ENCODE assay signal across 25 mouse cellular contexts in genomic region chr7:77477519-77477918, GRCm38 (mm10).
DNase-seq lines count a peak whose midpoint lies in the region; ATAC-seq lines count a peak whose summit lies in the region.
"Had no signal": no experiment of that assay in that cellular context is flagged by ENCODE, and none has a peak within 500 bp of the region (broad histone marks: within the 10 kb centered on the region; RNA-seq: fewer than 3 reads in every experiment).

No protein-coding gene starts in this region.

- H3K9me3 ChIP-seq in lung, embryonic 16.5 days (ENCODE audit: control insufficient read depth, low read length) = no peaks in the 10 kb centered on the region
- H3K9me3 ChIP-seq: forebrain, embryonic 10.5 days; heart, embryonic 15.5 days; lung, embryonic 15.5 days; neural tube, embryonic 15.5 days had no signal

- H3K4me1 ChIP-seq in lung, embryonic 16.5 days (replicated peaks; ENCODE audit: control insufficient read depth, insufficient read depth, low read length) = no peaks in the 10 kb centered on the region
- H3K4me1 ChIP-seq: forebrain, embryonic 10.5 days; heart, embryonic 15.5 days; lung, embryonic 15.5 days; neural tube, embryonic 15.5 days had no signal

- ATAC-seq in lung, embryonic 16.5 days (ENCODE audit: low read depth) = peak; percentile 72
- ATAC-seq: hindbrain, embryonic 16.5 days; intestine, postnatal 0 days; midbrain, embryonic 16.5 days had no signal

- H3K27me3 ChIP-seq in lung, embryonic 16.5 days (ENCODE audit: control insufficient read depth, insufficient read depth, low read depth, low read length) = no peaks in the 10 kb centered on the region
- H3K27me3 ChIP-seq: CH12.LX; heart, embryonic 15.5 days; lung, embryonic 15.5 days; neural tube, embryonic 15.5 days had no signal

- no peaks in the 10 kb centered on the region for H3K36me3 ChIP-seq in lung, embryonic 16.5 days (ENCODE audit: control insufficient read depth, insufficient read depth, low read length)
- H3K36me3 ChIP-seq: forebrain, embryonic 10.5 days; heart, embryonic 15.5 days; lung, embryonic 15.5 days; neural tube, embryonic 15.5 days had no signal

- no peak overlapping the region for H3K4me3 ChIP-seq in lung, embryonic 16.5 days (ENCODE audit: low read length)
- H3K4me3 ChIP-seq: forebrain, embryonic 10.5 days; heart, adult 2 months; heart, embryonic 15.5 days; lung, embryonic 15.5 days; neural tube, embryonic 15.5 days had no signal

- no peak overlapping the region for H3K9ac ChIP-seq in lung, embryonic 16.5 days (ENCODE audit: low read length)
- H3K9ac ChIP-seq: heart, embryonic 15.5 days; lung, embryonic 15.5 days; neural tube, embryonic 15.5 days had no signal

- no peak overlapping the region for H3K4me2 ChIP-seq in lung, embryonic 16.5 days (ENCODE audit: low read depth, low read length)
- H3K4me2 ChIP-seq: heart, embryonic 15.5 days; liver, embryonic 11.5 days; lung, embryonic 15.5 days; neural tube, embryonic 15.5 days had no signal

- no peak overlapping the region for H3K27ac ChIP-seq in lung, embryonic 16.5 days (ENCODE audit: low read length)
- H3K27ac ChIP-seq: forebrain, embryonic 10.5 days; heart, adult 2 months; heart, embryonic 15.5 days; kidney, postnatal 0 days; lung, embryonic 15.5 days; neural tube, embryonic 15.5 days; stomach, postnatal 0 days had no signal

- peak; percentile 1 to 9 for DNase-seq in frontal cortex, adult 2 months (ENCODE audit: extremely low spot score in 1 of 2, low spot score in 1 of 2)
- no peak for DNase-seq in frontal cortex, postnatal 14 days (ENCODE audit: low spot score in 2 of 2)
- DNase-seq in lung, postnatal 25 days (ENCODE audit: low spot score) = no peak
- DNase-seq in right cerebral cortex, postnatal 4 days = peak; percentile 9
- no peak for DNase-seq in right cerebral cortex, postnatal 14 days
- peak; percentile 6 for DNase-seq in telencephalon, adult 2 months (ENCODE audit: low read depth, low spot score)
- no peak for DNase-seq in urinary bladder, postnatal 14 days (ENCODE audit: low spot score)
- DNase-seq: cerebellum, adult 2 months; cerebellum, postnatal 36 days; gastrocnemius, postnatal 25 days; heart, adult 2 months; heart, postnatal 4 days; thymus, postnatal 14 days had no signal

- 46% methylated on average over 2 of the region's 2 CpGs for WGBS in lung, embryonic 16.5 days

Comparison
In these comparisons a context has a peak if more than half of its experiments do, and no peak if none do; other contexts are left out.
1. DNase-seq: peak in frontal cortex, adult 2 months (2 of 2), right cerebral cortex, postnatal 4 days (single experiment) and telencephalon, adult 2 months (single experiment); none in frontal cortex, postnatal 14 days (0 of 2), lung, postnatal 25 days (single experiment), right cerebral cortex, postnatal 14 days (single experiment) and urinary bladder, postnatal 14 days (single experiment).